Mouse (Mus musculus) hematopoietic stem cell, adult 5-6 weeks (primary cell): ENCODE data around the gene BC005537. TPM values are rescaled to one million over a fixed set of nuclear protein-coding genes. Genes with fewer than 3 reads are reported as not detected.
A peak's percentile ranks its signal among the peaks of the same experiment; 100 is the strongest.
"Not testable (repeated sequence)": the region's sequence is repeated elsewhere in the genome, so short reads cannot be mapped to it uniquely, and the experiment has no call there.

Experiments used
- ATAC-seq, 2 experiments: fragments of 125-278 bp in 1 of 2; replicated peaks in 1 of 2; 2 replicates each; pipeline ENCODE4 v1.8.0; 2016 to 2017; ENCODE audit warnings: inconsistent platforms in 2 of 2, mild to moderate bottlenecking in 2 of 2, moderate number of reproducible peaks in 2 of 2, low read depth in 1 of 2, moderate TSS enrichment in 1 of 2; ENCODE audit not compliant: low FRiP score in 2 of 2, poor library complexity in 2 of 2, severe bottlenecking in 2 of 2, insufficient read depth in 1 of 2, low TSS enrichment in 1 of 2
- total RNA-seq: library from RNA; stranded (forward); fragments of 172-1452, 232-1000 nt; gene quantifications from 2 replicates; pipeline ENCODE4 v1.2.3, GENCODE M21; 2017

Gene BC005537
- total RNA-seq, 1 experiment from 2014 or later = 54.6 TPM

DNA sequence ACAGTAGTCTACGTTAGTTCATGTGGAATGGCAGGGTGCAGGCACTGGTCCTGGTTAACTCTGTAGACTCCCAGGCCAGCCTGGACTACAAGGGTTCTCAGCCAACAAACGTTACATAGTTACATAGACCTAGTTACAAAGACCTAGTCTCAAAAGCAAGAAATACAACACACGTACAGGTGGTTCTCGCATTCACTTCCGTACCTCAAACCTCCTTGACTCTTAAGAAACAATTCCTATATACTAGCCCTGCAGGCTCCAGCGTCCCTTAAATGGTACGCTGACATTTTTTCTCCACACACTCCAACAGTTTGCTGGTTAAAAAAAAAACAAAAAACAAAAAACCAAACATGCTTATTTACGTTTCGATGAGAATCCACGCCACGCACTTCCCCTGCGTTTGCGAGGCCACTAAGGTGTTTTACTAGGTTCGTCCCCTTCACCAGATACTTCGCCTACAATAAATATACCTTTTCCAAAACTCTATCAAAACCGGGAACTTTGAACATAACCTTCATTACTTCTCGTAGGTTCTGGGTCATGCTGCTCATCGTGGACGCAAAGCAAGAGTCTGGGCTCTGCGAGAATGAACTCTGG lies 29.4 kb downstream of the BC005537 start:
- peak; percentile 15 to 30; a peak in 3 of 4 replicates for ATAC-seq

DNA sequence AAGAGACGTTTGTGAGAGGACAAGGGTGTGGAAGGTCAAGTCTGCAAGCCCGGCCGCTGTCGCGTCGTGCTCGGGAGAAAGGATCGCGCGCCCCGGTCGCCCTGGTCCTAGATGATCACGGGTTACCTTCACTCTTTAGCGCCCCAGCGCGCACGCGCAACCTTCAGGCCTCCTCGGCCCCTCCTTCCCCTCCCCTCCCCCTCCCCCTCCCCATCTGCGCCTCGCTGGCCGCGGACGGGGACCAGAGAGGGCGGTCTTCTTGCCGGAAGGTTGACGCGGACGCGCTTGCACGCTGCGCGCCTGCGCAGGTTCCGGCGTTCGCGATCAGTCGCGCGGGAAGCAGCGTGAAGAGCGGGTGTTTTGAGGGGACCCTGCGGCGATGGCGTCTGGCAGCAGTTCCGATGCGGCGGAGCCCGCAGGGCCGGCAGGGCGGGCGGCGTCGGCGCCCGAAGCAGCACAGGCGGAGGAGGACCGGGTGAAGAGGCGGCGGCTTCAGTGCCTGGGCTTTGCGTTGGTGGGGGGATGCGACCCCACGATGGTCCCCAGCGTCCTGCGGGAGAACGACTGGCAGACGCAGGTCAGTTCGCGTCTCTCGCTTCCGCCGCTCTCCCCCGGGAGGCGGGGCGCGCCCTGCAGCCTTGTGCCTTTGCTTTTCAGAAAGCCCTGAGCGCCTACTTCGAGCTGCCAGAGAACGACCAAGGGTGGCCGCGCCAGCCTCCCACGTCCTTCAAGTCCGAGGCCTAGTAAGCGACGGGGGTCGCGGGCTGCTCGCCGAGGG lies 30.1 kb downstream of the BC005537 start, which contains the start of the genes Acot13 and Tdp2:
Gene Acot13, minus strand, starts transcription at position 188 of the 778 bp plus-strand sequence.
Gene Tdp2, plus strand, starts transcription at position 327 of the 778 bp plus-strand sequence.
- peak; percentile 93 to 94 for ATAC-seq

DNA sequence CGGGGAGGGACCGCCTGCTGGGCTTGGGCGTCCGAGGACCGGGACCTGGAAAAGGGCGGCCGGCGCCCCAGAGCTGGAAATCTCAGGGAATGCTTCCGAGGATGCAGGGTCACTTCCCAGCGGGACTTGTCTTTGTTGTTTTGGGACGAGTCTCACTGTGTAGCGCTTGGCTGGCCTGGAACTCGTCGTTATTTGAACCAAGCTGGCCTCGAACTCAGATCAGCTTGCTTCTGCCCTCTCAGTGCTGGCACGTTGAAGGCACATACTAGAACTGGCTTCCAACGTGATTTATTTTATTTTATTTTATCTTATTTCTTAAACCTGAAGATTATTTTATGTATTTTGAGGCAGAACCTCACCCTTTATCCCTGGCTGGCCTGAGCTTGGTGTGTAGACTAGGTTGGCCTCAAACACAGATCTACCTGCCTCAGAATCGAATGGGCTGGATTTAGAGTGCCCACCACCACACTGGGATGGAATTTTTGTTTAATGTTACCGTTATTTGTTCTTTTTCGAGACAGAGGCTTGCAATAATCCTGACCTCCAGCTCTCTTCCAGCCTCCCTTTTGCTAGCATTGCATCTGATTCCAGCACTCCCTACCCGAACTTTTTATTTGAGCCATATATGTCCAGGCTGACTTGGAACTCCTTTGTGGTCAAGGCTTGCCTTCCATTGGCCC lies 30.8 kb downstream of the BC005537 start:
- no peak for ATAC-seq

- ATAC-seq = no peak
These were observed 31.3 kb downstream of the BC005537 start for GRCm38 (mm10) chr13:24832811-24833155.

DNA sequence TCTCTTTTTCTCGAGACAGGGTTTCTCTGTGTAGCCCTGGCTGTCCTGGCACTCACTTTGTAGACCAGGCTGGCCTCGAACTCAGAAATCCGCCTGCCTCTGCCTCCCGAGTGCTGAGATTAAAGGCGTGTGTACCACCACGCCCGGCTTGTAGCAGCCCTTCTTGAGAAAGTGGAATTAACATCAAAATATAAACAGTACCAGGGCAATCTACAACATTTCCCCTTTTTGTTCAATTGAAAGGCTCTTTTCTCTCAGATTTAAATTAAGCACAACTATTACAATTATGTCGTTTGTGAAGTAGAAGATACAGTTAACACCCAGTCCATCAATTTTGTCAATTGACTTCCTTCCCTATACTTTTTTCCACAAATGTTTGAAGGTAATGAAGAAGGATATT lies 36.3 kb downstream of the BC005537 start:
- ATAC-seq = not testable (repeated sequence)

GRCm38 (mm10) chr13:24839831-24840230 lies 38.4 kb downstream of the BC005537 start:
- ATAC-seq = no peak

DNA sequence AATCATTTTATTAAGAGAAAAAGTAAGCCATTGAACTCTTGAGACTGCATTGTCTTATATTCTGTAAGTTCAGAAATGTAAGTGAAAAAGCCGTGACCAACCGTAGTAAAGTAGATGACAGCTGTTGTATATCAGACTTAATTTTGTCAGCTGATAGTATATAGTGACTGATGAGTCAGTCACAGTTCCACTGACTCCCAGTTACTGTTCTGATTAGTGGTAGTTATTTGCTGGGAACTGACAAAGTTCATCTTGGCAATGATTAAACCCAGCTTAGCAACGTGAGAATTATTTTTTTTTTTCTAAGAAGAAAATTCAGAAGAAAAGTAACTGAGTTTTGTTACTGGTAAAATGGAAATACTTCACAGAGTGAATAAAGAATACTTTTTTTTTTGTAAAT lies 40.2 kb downstream of the BC005537 start:
- ATAC-seq = no peak

DNA sequence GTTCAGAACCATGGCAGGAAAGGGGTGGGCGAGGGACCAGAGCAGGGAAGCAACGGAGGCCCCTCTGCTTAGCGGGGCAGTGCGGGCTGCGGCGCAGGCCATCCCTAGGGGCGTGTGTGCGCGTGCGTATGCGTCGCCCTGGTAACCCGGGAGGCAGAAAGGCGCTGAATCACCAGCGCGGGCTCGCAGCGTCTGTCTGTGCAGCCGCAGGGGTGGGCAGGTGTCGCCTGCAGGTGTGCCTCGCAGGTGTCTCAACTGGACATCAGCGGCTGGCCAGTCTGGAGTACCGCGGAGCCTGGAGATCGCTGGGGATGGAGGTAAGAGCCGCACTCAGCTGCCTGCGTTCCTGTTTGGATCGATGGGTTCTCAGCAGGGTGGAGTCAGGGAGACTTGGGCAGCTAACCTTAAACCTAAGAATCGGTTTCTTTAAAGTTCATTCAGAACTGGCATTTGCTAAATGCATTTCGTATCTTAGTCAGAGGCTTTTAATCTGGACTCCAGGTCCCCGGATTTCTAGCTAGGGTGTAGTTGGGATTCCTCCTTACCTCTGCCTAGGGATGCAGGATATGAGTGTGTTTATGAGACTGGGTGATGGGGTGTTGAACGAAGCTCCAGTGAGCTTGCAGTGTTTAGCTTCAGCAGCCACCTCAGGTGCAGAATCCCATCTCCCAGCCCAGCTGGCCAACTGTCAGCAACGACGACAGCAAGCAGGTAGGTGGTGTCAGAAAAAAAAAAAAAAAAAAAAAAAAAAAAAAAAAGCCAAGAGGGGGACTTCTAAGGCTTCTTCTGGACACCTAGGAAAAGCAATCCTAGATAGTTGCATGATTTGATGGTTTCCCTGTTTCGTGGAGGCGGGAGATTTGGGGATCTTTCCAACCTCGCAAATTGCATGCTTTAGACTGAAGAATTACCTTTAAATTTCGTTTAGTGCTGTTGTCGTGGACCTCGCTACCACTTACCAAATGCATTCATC lies 43.8 kb downstream of the BC005537 start, which contains the start of gene D130043K22Rik:
Gene D130043K22Rik, plus strand, starts transcription at position 153 of the 973 bp plus-strand sequence.
- peak; percentile 75 to 80 for ATAC-seq

DNA sequence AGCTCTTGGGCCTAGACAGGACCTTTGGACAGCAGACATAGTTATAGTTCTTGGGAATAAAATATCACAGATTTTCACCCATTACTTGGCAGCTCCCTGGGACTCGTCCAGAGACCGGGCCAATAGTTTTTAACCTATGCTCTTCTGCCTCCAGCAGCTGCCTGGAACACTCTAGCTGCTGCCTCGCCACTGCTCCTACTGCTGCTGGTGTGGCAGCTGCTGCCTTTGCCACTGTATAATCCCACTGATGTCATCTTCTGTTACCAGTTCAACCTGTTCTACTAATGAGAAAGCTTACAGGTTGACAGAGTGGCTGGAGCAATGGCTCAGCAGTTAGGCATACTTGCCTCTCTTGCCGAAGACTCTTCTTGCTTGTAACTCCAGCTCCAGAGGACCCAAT lies 47.9 kb downstream of the BC005537 start:
- ATAC-seq = no peak

GRCm38 (mm10) chr13:24851989-24852388 lies 50.5 kb downstream of the BC005537 start:
- no peak for ATAC-seq

- ATAC-seq = no peak
These were observed 51.1 kb downstream of the BC005537 start for GRCm38 (mm10) chr13:24852570-24852969.

DNA sequence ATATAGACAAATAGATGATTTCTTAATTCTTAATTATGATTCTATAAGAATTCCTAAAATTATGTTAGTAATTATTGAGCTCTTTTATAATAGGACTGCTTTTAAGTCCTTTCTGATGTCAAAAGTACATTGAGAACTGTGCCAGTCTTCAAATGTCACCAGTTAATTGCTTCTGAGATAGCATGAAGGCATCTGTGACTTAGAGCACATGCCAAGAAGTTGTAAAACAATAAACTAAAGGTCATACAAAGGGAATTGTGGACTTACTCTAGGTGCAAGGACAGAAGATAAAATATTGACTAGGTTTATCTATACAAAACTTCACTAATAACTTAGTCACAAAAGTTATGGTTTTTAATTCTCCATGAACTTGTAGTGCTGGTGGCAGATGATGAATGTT lies 57.7 kb downstream of the BC005537 start:
- ATAC-seq = no peak

DNA sequence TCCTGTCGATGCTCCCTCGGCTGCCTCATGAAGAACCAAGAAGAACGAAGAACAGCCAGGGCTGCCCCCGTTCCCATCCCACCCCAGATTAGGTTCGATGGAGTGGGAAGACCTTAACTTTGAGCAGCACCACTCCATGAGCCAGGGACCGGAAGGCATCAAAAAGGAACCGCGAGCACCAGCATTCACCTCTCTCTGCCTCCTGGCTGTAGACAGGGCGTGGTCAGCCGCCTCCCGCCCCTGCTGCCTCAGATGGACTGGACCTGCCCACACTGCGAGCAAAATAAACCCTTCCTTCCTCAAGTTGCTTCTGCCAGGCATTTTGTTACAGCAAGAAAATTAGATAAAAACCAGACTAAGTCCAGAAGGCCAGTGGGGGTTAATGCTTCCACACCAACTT lies 59.6 kb downstream of the BC005537 start:
- no peak for ATAC-seq

DNA sequence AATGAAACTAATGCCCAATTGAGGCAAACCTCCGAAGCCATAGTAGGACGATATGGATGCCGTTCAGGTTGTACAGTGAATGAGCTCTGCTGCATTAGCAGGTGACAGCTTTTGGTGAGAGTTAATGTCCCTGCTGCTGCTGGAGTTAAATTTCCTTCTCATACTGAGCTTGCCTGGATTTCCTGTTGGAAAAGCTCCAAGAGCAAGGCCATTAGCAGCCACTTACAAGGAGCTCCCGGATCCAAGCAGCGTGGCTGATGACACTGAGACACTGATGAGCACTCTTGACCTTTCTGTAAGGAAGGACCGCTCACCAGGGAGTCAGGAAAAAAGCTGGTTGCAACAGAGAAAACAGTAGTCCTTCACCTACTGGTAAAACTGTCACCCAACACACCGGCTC lies 60.6 kb downstream of the BC005537 start:
- no peak for ATAC-seq

- peak in 1 of 2 experiments; percentile 42; a peak in 1 of 4 replicates for ATAC-seq
These were observed 61.1 kb downstream of the BC005537 start for GRCm38 (mm10) chr13:24862520-24862919.
